Mouse (Mus musculus) adrenal gland, postnatal 4 days (tissue): Measurements from ENCODE around the gene Grid2. TPM values are rescaled to one million over a fixed set of nuclear protein-coding genes. Genes with fewer than 3 reads are reported as not detected.

Experiments
- DNase-seq, 2 experiments: peaks; one replicate each; pipeline ENCODE4 v3.0.0; 2021 to 2022; ENCODE audit warnings: low spot score in 2 of 2, mixed read lengths in 2 of 2
- total RNA-seq, 2 experiments: library from RNA; stranded (reverse); gene quantifications; 2 replicates each; pipeline ENCODE4 v1.2.3; 2021

Grid2 gene
- total RNA-seq, 2 experiments from 2014 or later, result 1.4 to 1.9 TPM

DNA sequence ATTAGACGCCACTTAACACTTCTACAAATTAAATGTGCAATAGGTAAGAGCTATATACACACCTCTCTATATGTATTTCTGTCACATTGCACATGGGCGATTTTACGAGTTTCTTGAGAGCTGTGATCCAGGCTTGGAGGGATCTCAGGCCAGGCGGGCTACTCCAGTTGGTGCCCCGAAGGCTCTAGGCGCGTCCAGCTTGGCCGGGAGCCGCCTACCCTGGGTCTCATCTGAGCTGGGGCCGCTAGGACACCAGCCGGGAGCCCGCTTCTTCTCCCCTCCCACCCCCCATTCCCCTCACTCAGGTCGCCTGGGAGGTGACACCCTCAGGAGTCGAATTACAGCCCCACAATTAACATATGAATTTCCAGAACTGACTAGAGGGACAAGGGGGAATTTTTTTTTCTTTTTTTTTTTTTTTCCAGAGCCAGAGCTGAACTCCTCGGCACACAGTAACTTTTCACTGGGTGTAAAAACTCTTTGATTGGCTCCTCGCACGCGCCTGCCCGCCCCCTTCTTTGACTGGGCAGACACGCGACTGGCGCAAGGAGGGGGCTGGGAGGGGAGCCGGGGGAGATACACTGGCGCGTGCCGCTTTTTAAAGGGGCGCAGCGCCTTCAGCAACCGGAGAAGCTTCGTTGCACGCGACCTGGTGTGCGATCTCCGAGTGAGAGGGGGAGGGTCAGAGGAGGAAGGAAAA lies 1473.0 kb downstream of the Grid2 start, which contains the start of gene Atoh1:
Gene Atoh1 (plus strand): TSS at position 627 of the 700 bp plus-strand sequence.
- DNase-seq, result no peak

GRCm38 (mm10) chr6:64729231-64730011 lies 1473.7 kb downstream of the Grid2 start:
- no peak for DNase-seq

GRCm38 (mm10) chr6:64730030-64730429 lies 1474.4 kb downstream of the Grid2 start:
- DNase-seq, result no peak

DNA sequence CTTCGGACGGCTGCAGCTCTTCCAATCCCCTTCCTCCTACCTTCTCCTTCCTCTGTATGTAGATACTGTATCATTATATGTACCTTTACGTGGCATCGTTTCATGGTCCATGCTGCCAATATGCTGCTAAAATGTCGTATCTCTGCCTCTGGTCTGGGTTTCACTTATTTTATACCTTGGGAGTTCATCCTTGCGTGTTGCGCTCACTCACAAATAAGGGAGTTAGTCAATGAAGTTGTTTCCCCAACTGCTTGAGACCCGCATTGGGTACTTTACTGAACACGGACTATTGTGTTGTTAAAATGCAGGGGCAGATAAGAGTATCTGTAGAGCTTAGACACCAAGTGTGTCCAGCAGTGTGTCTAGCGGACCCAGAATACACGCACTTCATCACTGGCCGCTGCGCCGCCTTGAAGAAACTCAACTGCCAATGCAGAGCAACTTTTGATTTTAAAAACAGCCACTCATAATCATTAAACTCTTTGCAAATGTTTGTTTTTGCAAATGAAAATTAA lies 1474.9 kb downstream of the Grid2 start:
- DNase-seq, result no peak

DNA sequence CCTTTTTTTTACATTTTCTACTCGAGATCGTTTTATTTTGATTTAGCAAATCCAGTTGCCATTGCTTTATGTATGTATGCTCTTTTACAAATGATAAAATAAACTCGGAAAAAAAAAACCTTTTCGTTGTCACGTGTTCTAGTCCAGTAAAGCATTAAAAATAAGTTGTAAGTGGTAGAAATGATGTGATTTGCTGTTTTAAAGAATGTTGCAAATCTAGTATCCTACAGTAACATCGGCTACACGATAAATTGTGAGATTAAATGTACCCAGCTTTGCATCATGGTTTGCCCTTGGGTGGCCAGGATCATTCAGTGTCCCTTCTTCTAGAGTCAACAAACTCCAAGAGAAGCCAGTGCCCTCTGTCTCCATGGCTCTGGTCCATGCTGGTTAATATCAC lies 1475.5 kb downstream of the Grid2 start:
- DNase-seq, result no peak

GRCm38 (mm10) chr6:64731621-64732320 lies 1476.1 kb downstream of the Grid2 start:
- DNase-seq, result no peak

GRCm38 (mm10) chr6:64733311-64733710 lies 1477.6 kb downstream of the Grid2 start:
- DNase-seq, result no peak

DNA sequence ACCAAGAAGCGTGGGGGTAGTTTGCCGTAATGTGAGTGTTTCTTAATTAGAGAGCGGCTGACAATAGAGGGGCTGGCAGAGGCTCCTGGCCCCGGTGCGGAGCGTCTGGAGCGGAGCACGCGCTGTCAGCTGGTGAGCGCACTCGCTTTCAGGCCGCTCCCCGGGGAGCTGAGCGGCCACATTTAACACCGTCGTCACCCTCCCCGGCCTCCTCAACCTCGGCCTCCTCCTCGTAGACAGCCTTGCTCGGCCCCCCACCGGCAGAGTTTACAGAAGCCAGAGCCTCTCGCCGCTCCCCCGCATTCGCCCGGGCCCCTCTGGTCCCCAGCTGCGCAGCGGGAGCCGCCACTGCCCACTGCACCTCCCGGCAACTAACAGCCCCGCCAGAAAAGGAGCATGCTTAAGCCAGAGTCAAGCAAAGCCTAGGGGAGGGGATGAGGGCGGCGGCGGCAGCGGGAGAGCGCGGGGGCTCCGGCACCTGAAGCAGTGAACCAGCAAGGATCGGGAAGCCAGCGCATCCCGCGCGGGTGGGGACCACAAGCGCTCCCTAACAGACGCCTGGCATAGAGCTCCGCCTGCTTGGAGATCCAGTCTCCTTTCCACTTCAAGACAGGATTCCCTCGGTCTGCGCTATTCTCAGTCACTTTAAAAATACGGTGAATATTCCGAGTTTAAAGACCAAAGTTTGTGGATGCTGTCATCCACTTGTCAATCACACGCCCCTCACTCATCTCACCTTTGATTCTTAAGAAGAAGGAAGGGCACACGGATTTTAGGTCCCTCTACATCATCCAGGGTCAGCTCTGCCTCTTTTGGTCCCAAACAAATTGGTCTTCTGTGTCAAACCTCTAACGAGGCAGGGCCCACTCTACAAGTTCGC lies 1479.0 kb downstream of the Grid2 start:
- no peak for DNase-seq

DNA sequence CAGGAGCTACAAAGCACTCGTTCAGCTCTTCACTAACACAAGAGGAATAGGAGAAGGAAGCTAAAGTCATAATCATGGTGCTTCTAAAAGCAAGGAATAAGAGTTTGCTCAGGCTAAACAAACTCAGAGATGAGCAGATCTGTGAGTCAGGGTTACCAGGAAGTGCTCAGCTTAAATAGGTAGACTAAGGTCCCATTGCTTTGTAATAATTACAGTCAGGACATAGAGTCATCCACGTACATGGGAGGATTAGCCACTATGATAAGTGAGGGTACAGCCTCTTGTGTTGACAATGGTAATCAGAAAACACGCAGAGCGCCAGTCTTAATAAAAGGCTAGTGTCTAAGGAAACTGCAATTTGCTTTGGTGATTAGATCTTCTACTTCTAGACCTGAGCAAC lies 1480.6 kb downstream of the Grid2 start:
- no peak for DNase-seq

DNA sequence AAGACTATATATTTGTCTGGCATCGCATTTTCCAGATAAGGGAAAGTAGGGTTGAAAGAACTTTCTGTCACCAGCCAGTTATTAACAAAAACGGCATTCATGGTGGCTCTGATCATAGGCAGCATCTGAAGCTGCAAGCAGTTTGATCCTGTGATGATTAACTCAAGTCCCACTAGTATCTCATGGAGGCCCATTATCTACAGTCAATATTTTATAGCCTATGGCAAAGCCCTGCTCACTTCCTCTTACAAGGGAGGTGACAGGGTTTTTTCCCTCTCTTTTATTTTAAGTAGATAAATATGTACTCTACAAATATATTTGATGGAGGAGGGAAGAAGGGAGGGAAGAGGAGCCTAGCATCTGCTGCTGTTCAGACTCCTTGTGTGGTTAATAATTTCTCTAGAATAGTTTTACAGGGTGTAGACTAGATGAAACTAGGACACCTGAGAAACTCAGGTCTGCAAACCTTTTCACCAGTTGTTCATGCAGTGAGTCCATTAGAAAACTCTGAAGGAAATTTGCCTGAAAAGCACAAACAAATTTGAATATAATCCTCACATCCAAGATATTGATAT lies 1487.3 kb downstream of the Grid2 start:
- DNase-seq, result no peak
